Mouse (Mus musculus) testis, adult 2 months (tissue): Measurements from ENCODE around the gene Khdc4.

Source experiments
- CTCF ChIP-seq: fragments of 200-500 bp; IDR thresholded peaks from 2 replicates; pipeline ENCODE4 v1.5.1; 2012; ENCODE audit warnings: low read depth, mild to moderate bottlenecking, inconsistent platforms, low read length, moderate library complexity; ENCODE audit not compliant: control insufficient read depth, insufficient read depth, insufficient replicate concordance
- POLR2A ChIP-seq: fragments of 200-500 bp; IDR thresholded peaks from 2 replicates; pipeline ENCODE4 v1.6.1; 2012; ENCODE audit warnings: low read depth, mild to moderate bottlenecking, inconsistent platforms, low read length, moderate library complexity; ENCODE audit not compliant: control insufficient read depth

DNA sequence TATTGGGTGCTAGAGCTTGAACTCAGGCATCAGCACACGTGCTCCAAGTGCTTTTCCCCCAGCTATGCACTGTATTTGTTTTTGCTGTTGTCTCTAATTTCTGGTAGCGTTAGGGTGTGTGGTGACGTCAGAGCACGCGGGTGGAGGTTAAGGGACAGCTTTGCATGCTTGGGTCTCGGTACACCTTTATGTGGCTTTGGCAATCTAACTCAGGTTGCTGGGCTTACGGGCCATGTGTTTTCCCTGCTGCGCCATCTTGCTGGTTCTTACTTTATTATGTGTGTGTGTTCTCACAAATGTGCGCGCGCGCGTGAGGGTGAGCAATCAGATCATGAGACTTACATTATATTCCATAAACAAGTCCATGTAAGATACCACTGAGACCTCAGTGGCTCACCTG, 35.6 kb upstream of the Khdc4 start:
- no peak for TF ChIP-seq POLR2A
- TF ChIP-seq CTCF: no peak
